Mouse (Mus musculus): ENCODE measurements around the gene Flvcr1. TPM values are rescaled to one million over a fixed set of nuclear protein-coding genes. Genes with fewer than 3 reads are reported as not detected.
"Not testable (repeated sequence)": the region's sequence is repeated elsewhere in the genome, so short reads cannot be mapped to it uniquely, and the experiment has no call there.

Gene Flvcr1
- polyA plus RNA-seq, 1 experiment from 2014 or later = 7.5 TPM

- no peak within 1 kb of the TSS for H3K27ac ChIP-seq
- no peaks in the 10 kb centered on the region for H3K36me3 ChIP-seq
- no peaks in the 10 kb centered on the region for H3K9me3 ChIP-seq (replicated peaks)
- H3K9ac ChIP-seq = no peak within 1 kb of the TSS
- H3K27me3 ChIP-seq (replicated peaks) = peaks cover 5% of the 10 kb centered on the region; the same call in 1 of the 2 replicates
- H3K4me1 ChIP-seq = no peaks in the 10 kb centered on the region
- no peak for ATAC-seq
- no peak within 1 kb of the TSS for H3K4me2 ChIP-seq
- 54% methylated on average over 6 of the region's 6 CpGs for WGBS (ENCODE audit: insufficient replicate concordance)
- H3K4me3 ChIP-seq = no peak within 1 kb of the TSS
Measured at GRCm38 (mm10) chr1:191036554-191037334, 10.8 kb upstream of the Flvcr1 start, which contains the start of gene Spata45. Gene Spata45, plus strand, starts transcription at chr1:191036639.

- H3K27ac ChIP-seq = no peak overlapping the region
- no peak for ATAC-seq
- no peak overlapping the region for H3K4me3 ChIP-seq
- H3K27me3 ChIP-seq (replicated peaks) = peaks cover 5% of the 10 kb centered on the region; the same call in 1 of the 2 replicates
- H3K4me1 ChIP-seq = 0 out of 2 replicates have a peak, but pooled peaks cover 5% of the 10 kb centered on the region
- no peak overlapping the region for H3K9ac ChIP-seq
- H3K9me3 ChIP-seq (replicated peaks) = no peaks in the 10 kb centered on the region
- no peaks in the 10 kb centered on the region for H3K36me3 ChIP-seq
- WGBS (ENCODE audit: insufficient replicate concordance) = 29% methylated on average over 4 of the region's 4 CpGs
- H3K4me2 ChIP-seq = no peak overlapping the region
Measured at GRCm38 (mm10) chr1:191035649-191036048, 9.7 kb upstream of the Flvcr1 start.

- H3K4me1 ChIP-seq = peaks cover 14% of the 10 kb centered on the region
- not testable (repeated sequence) for H3K4me2 ChIP-seq; H3K9me3 ChIP-seq (replicated peaks); ATAC-seq; H3K27ac ChIP-seq; H3K36me3 ChIP-seq; H3K9ac ChIP-seq; H3K27me3 ChIP-seq (replicated peaks); H3K4me3 ChIP-seq
- WGBS (ENCODE audit: insufficient replicate concordance) = 46% methylated on average over 6 of the region's 6 CpGs
Measured at GRCm38 (mm10) chr1:191030922-191031425, 5.0 kb upstream of the Flvcr1 start.

DNA sequence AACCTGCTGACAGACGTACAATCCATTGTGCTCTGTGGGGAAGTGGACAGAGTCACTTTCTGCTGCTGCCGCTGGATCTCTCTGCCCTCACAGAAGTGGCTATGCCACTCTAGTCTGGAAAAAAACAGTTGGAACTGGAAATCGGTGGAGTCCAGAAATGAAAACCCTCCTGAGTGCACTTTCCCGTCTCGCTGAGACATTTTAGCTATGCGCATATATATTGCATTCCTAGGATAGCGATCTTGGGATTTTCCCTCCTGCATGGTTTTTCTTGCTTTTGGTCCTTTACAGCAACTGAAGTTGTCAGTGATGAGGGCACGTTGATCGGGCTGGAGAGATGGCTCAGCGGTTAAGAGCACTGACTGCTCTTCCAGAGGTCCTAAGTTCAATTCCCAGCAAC lies 4.2 kb upstream of the Flvcr1 start:
- Histone ChIP-seq H3K9ac (no peak overlapping the region), H3K27ac (no peak overlapping the region), H3K4me3 (no peak overlapping the region), H3K4me1 (peaks cover 19% of the 10 kb centered on the region), H3K27me3 (replicated peaks) (0 out of 2 replicates have a peak, but pooled peaks cover 4% of the 10 kb centered on the region), H3K36me3 (no peaks in the 10 kb centered on the region), H3K9me3 (replicated peaks) (no peaks in the 10 kb centered on the region), H3K4me2 (no peak overlapping the region)
- 75% methylated on average over 10 of the region's 10 CpGs for WGBS (ENCODE audit: insufficient replicate concordance)
- no peak for ATAC-seq

GRCm38 (mm10) chr1:191025016-191026012 lies 644 bp downstream of the Flvcr1 start:
- H3K9ac ChIP-seq = peak overlapping the region; percentile 89
- peaks cover 12% of the 10 kb centered on the region for H3K36me3 ChIP-seq
- H3K4me1 ChIP-seq = peaks cover 27% of the 10 kb centered on the region
- peak overlapping the region; percentile 84 for H3K4me3 ChIP-seq
- H3K4me2 ChIP-seq = peak overlapping the region; percentile 100
- 3% methylated on average over 68 of the region's 69 CpGs for WGBS (ENCODE audit: insufficient replicate concordance)
- ATAC-seq = peak; percentile 47
- H3K27me3 ChIP-seq (replicated peaks) = no peaks in the 10 kb centered on the region
- H3K27ac ChIP-seq = peak overlapping the region; percentile 86
- H3K9me3 ChIP-seq (replicated peaks) = no peaks in the 10 kb centered on the region

GRCm38 (mm10) chr1:191023806-191024205 lies 2.2 kb downstream of the Flvcr1 start:
- WGBS (ENCODE audit: insufficient replicate concordance) = 83% methylated on average over 6 of the region's 6 CpGs
- not testable (repeated sequence) for H3K9ac ChIP-seq; ATAC-seq; H3K4me2 ChIP-seq; H3K27me3 ChIP-seq (replicated peaks); H3K4me3 ChIP-seq; H3K9me3 ChIP-seq (replicated peaks); H3K27ac ChIP-seq
- Histone ChIP-seq H3K36me3 (peaks cover 19% of the 10 kb centered on the region), H3K4me1 (peaks cover 27% of the 10 kb centered on the region)

- WGBS (ENCODE audit: insufficient replicate concordance) = 73% methylated on average over 2 of the region's 2 CpGs
- H3K36me3 ChIP-seq = peaks cover 19% of the 10 kb centered on the region
- H3K4me1 ChIP-seq = peaks cover 27% of the 10 kb centered on the region
- no peaks in the 10 kb centered on the region for H3K9me3 ChIP-seq (replicated peaks)
- no peak overlapping the region for H3K9ac ChIP-seq
- H3K4me3 ChIP-seq = no peak overlapping the region
- no peaks in the 10 kb centered on the region for H3K27me3 ChIP-seq (replicated peaks)
- H3K27ac ChIP-seq = no peak overlapping the region
- ATAC-seq = no peak
- H3K4me2 ChIP-seq = no peak overlapping the region
Measured at GRCm38 (mm10) chr1:191023140-191023539, 2.8 kb downstream of the Flvcr1 start.

GRCm38 (mm10) chr1:191021016-191021415 lies 4.9 kb downstream of the Flvcr1 start:
- H3K9ac ChIP-seq = no peak overlapping the region
- ATAC-seq = no peak
- peaks cover 18% of the 10 kb centered on the region for H3K4me1 ChIP-seq
- no peaks in the 10 kb centered on the region for H3K9me3 ChIP-seq (replicated peaks)
- H3K36me3 ChIP-seq = peaks cover 19% of the 10 kb centered on the region
- WGBS (ENCODE audit: insufficient replicate concordance) = 86% methylated on average over 7 of the region's 7 CpGs
- H3K27ac ChIP-seq = no peak overlapping the region
- no peak overlapping the region for H3K4me3 ChIP-seq
- no peaks in the 10 kb centered on the region for H3K27me3 ChIP-seq (replicated peaks)
- H3K4me2 ChIP-seq = no peak overlapping the region

DNA sequence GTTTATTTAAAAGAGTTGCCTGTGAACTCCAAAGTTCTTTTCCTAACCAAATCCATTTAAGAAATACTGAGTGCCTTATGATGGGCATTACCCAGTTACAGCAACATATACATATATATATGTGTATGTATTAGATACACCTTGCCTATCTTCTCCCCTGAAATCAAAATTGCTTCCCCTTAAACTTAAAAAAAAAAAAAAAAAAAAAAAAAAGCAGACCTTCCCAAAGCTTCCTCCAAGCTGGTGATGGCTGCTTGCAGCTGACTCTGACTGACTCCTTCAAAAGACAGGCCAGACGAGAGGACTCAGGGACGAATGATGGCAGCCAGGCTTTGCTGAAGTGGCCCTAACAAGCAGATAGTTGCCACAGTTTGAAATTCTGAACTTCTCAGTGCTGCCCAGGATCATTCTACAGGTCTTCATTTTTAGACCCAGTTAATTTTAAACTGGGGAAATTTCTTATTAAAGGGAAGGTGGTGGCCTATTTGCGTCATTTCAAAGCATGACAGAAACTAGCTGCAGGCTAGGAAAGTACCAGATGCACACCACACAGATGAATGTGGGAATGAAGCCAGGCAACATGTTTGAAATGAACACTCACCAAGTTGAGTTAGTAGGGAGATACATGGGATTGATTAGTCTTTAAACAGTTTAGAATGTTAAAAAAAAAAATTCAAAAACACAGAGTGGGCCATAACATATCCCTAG lies 5.6 kb downstream of the Flvcr1 start:
- H3K4me3 ChIP-seq = no peak overlapping the region
- H3K27me3 ChIP-seq (replicated peaks) = no peaks in the 10 kb centered on the region
- 87% methylated on average over 3 of the region's 3 CpGs for WGBS (ENCODE audit: insufficient replicate concordance)
- H3K9ac ChIP-seq = no peak overlapping the region
- H3K4me2 ChIP-seq = no peak overlapping the region
- H3K27ac ChIP-seq = no peak overlapping the region
- no peak for ATAC-seq
- no peaks in the 10 kb centered on the region for H3K9me3 ChIP-seq (replicated peaks)
- H3K4me1 ChIP-seq = peaks cover 14% of the 10 kb centered on the region
- H3K36me3 ChIP-seq = peaks cover 19% of the 10 kb centered on the region

DNA sequence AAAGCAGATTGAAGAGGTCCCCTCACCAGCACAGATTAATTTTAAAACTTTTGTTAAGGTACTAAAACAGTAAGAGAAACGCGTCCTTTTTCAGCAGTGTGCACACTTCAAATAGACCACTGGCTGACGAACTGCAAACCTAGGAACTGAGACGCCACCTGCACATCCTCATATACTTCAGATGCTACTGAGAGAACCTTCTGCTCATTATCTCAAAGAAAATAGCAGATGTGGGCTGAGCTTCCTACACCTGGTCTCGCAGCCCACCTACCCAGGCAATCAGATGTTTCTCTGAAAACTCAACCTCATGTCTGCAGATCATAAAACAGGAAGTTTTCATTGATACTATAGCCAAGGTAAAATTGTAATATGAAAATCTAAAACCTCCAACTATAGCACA lies 6.2 kb downstream of the Flvcr1 start:
- no peak for ATAC-seq
- peaks cover 25% of the 10 kb centered on the region for H3K36me3 ChIP-seq
- no peaks in the 10 kb centered on the region for H3K9me3 ChIP-seq (replicated peaks)
- H3K9ac ChIP-seq = no peak overlapping the region
- H3K4me2 ChIP-seq = no peak overlapping the region
- H3K27me3 ChIP-seq (replicated peaks) = no peaks in the 10 kb centered on the region
- WGBS (ENCODE audit: insufficient replicate concordance) = 84% methylated on average over 5 of the region's 5 CpGs
- H3K27ac ChIP-seq = no peak overlapping the region
- H3K4me3 ChIP-seq = no peak overlapping the region
- H3K4me1 ChIP-seq = peaks cover 9% of the 10 kb centered on the region

GRCm38 (mm10) chr1:191014271-191014670 lies 11.7 kb downstream of the Flvcr1 start:
- Histone ChIP-seq H3K27ac (no peak overlapping the region), H3K27me3 (replicated peaks) (no peaks in the 10 kb centered on the region), H3K4me1 (no peaks in the 10 kb centered on the region), H3K9me3 (replicated peaks) (no peaks in the 10 kb centered on the region), H3K4me2 (no peak overlapping the region), H3K9ac (no peak overlapping the region), H3K4me3 (no peak overlapping the region), H3K36me3 (peaks cover 61% of the 10 kb centered on the region)
- ATAC-seq = no peak
- 89% methylated on average over 3 of the region's 3 CpGs for WGBS (ENCODE audit: insufficient replicate concordance)
